Mouse (Mus musculus): ENCODE results near the gene Tnpo3. TPM values are rescaled to one million over a fixed set of nuclear protein-coding genes. Genes with fewer than 3 reads are reported as not detected.

The Tnpo3 gene
- total and polyA plus RNA-seq, 2 experiments from 2014 or later: 37.3 to 55.1 TPM

DNA sequence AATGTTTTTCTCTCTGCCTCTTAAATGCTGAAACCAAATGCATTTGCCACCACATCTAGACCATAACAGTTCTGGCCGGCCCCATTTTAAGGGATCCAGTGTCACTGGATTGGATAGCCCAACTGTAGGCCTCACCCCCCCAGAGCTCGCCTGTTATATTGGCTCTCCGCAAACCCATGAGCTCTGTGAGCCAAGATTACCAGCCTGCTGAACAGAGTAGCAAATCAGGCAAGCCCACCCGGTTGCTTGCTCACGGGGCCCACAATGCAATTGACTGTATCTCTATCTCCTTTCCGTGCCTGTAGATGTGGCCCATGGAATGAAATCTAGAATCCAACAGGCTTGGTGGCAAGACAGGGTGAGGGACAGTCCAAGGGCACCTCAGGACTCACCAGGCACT, 108.9 kb downstream of the Tnpo3 start:
- H3K27me3 ChIP-seq (ENCODE audit: control insufficient read depth, insufficient read depth, low read length): peaks cover 18% of the 10 kb centered on the region
- H3K4me1 ChIP-seq (ENCODE audit: control insufficient read depth, insufficient read depth): no peaks in the 10 kb centered on the region
- no peak overlapping the region for H3K4me2 ChIP-seq (ENCODE audit: low read depth, low read length)
- 88% methylated on average over 6 of the region's 6 CpGs for WGBS
- DNase-seq (ENCODE audit: low spot score) (no peak), ATAC-seq (ENCODE audit: insufficient read depth, low read depth) (no peak)
- TF ChIP-seq EP300 (IDR thresholded peaks at IDR 0.05; ENCODE audit: low read depth) (no peak), CTCF (IDR thresholded peaks at IDR 0.05; ENCODE audit: low read depth) (no peak)
- H3K36me3 ChIP-seq (replicated peaks; ENCODE audit: control insufficient read depth, insufficient read depth, low read length): no peaks in the 10 kb centered on the region
- H3K4me3 ChIP-seq (ENCODE audit: low read depth, low read length): no peak overlapping the region
- no peaks in the 10 kb centered on the region for H3K9me3 ChIP-seq (replicated peaks; ENCODE audit: control insufficient read depth, low read length)
- H3K9ac ChIP-seq (replicated peaks; ENCODE audit: low read depth, low read length): no peak overlapping the region
- no peak overlapping the region for H3K27ac ChIP-seq (ENCODE audit: low read depth)

DNA sequence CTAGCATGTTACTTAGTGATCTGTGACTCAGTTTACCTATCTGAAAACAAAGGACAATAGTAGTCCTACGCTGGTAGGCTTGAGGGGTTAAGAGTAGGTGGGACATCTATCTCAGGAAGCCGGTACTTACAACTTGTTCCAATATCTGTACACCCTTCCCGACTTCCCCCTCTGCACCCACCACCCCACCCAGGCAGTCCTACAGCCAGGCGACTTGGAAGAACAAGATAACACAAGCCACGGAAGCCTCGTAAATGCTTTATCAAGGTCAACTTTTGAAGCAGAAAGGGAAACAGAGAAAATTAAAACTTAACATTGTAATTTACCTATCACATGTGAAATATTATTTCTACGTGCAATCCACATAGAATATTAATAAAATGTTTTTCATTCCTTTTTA, 109.5 kb downstream of the Tnpo3 start:
- H3K36me3 ChIP-seq (replicated peaks; ENCODE audit: control insufficient read depth, insufficient read depth, low read length): no peaks in the 10 kb centered on the region
- peaks cover 23% of the 10 kb centered on the region for H3K27me3 ChIP-seq (ENCODE audit: control insufficient read depth, insufficient read depth, low read length)
- 72% methylated on average over 7 of the region's 7 CpGs for WGBS
- no peak overlapping the region for H3K27ac ChIP-seq (ENCODE audit: low read depth)
- no peak overlapping the region for H3K9ac ChIP-seq (replicated peaks; ENCODE audit: low read depth, low read length)
- no peak overlapping the region for H3K4me3 ChIP-seq (ENCODE audit: low read depth, low read length)
- no peak for DNase-seq (ENCODE audit: low spot score)
- no peak for TF ChIP-seq CTCF (IDR thresholded peaks at IDR 0.05; ENCODE audit: low read depth)
- no peak for TF ChIP-seq EP300 (IDR thresholded peaks at IDR 0.05; ENCODE audit: low read depth)
- no peaks in the 10 kb centered on the region for H3K4me1 ChIP-seq (ENCODE audit: control insufficient read depth, insufficient read depth)
- no peak overlapping the region for H3K4me2 ChIP-seq (ENCODE audit: low read depth, low read length)
- no peak for ATAC-seq (ENCODE audit: insufficient read depth, low read depth)
- H3K9me3 ChIP-seq (replicated peaks; ENCODE audit: control insufficient read depth, low read length): no peaks in the 10 kb centered on the region

DNA sequence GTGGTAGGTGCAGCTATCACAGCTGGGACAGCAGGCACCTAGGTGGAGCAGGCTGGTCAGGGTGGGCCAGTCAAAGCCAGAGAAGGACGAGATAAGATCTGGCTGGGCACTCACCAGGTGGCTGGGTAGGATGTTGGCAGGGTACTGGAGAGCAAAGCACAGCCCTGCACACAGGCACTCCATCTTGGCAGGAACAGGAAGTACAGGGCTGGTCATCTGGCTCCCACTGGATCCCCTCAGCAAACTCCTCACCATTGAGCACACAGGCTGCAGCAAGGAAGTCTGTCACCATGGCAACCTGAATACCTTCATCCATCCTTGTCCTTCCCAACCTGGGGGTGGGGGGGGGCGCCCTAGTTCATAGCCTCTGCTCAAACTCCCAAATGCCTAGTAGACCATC, 111.9 kb downstream of the Tnpo3 start:
- Histone ChIP-seq H3K9me3 (replicated peaks; ENCODE audit: control insufficient read depth, low read length) (no peaks in the 10 kb centered on the region), H3K4me3 (ENCODE audit: low read depth, low read length) (no peak overlapping the region), H3K4me1 (ENCODE audit: control insufficient read depth, insufficient read depth) (no peaks in the 10 kb centered on the region), H3K9ac (replicated peaks; ENCODE audit: low read depth, low read length) (no peak overlapping the region), H3K27ac (ENCODE audit: low read depth) (no peak overlapping the region), H3K27me3 (ENCODE audit: control insufficient read depth, insufficient read depth, low read length) (peaks cover 23% of the 10 kb centered on the region), H3K36me3 (replicated peaks; ENCODE audit: control insufficient read depth, insufficient read depth, low read length) (no peaks in the 10 kb centered on the region), H3K4me2 (ENCODE audit: low read depth, low read length) (no peak overlapping the region)
- ATAC-seq (ENCODE audit: insufficient read depth, low read depth) (no peak), DNase-seq (ENCODE audit: low spot score) (no peak)
- TF ChIP-seq EP300 (IDR thresholded peaks at IDR 0.05; ENCODE audit: low read depth) (no peak), CTCF (IDR thresholded peaks at IDR 0.05; ENCODE audit: low read depth) (no peak)
- 28% methylated on average over 2 of the region's 2 CpGs for WGBS

GRCm38 (mm10) chr6:29496270-29496669, 113.4 kb downstream of the Tnpo3 start:
- H3K4me2 ChIP-seq (ENCODE audit: low read depth, low read length): peak overlapping the region; percentile 6; the same call in 1 of the 2 replicates
- ATAC-seq (ENCODE audit: insufficient read depth, low read depth): no peak
- H3K4me1 ChIP-seq (ENCODE audit: control insufficient read depth, insufficient read depth): no peaks in the 10 kb centered on the region
- no peak overlapping the region for H3K27ac ChIP-seq (ENCODE audit: low read depth)
- WGBS: 29% methylated on average over 25 of the region's 25 CpGs
- H3K27me3 ChIP-seq (ENCODE audit: control insufficient read depth, insufficient read depth, low read length): peaks cover 28% of the 10 kb centered on the region
- H3K9me3 ChIP-seq (replicated peaks; ENCODE audit: control insufficient read depth, low read length): no peaks in the 10 kb centered on the region
- no peak for TF ChIP-seq EP300 (IDR thresholded peaks at IDR 0.05; ENCODE audit: low read depth)
- no peak overlapping the region for H3K9ac ChIP-seq (replicated peaks; ENCODE audit: low read depth, low read length)
- no peak for DNase-seq (ENCODE audit: low spot score)
- H3K36me3 ChIP-seq (replicated peaks; ENCODE audit: control insufficient read depth, insufficient read depth, low read length): no peaks in the 10 kb centered on the region
- H3K4me3 ChIP-seq (ENCODE audit: low read depth, low read length): no peak overlapping the region

DNA sequence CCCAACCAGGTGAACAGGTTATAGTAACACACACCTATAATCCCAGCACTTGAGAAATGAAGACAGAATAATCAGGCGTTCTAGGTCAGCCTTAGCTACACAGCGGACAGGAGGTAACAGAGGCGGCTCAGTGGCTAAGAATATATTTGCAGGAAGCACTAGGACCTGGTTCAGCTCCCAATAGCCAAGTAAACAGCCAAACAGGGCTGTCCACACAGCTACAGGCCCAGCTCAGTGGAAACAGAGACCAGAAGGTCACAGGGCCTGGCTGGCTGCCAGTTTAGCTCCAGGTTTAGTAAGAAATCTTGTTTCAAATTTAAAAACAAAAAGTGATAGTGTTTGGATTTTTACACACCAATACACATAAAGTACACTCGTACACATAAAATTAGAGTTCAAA, 115.6 kb downstream of the Tnpo3 start:
- H3K9ac ChIP-seq (replicated peaks; ENCODE audit: low read depth, low read length): no peak overlapping the region
- DNase-seq (ENCODE audit: low spot score): no peak
- ATAC-seq (ENCODE audit: insufficient read depth, low read depth): no peak
- TF ChIP-seq CTCF (IDR thresholded peaks at IDR 0.05; ENCODE audit: low read depth) (no peak), EP300 (IDR thresholded peaks at IDR 0.05; ENCODE audit: low read depth) (no peak)
- H3K4me2 ChIP-seq (ENCODE audit: low read depth, low read length): no peak overlapping the region
- no peaks in the 10 kb centered on the region for H3K36me3 ChIP-seq (replicated peaks; ENCODE audit: control insufficient read depth, insufficient read depth, low read length)
- H3K27me3 ChIP-seq (ENCODE audit: control insufficient read depth, insufficient read depth, low read length): peaks cover 30% of the 10 kb centered on the region
- H3K27ac ChIP-seq (ENCODE audit: low read depth): no peak overlapping the region
- H3K4me1 ChIP-seq (ENCODE audit: control insufficient read depth, insufficient read depth): no peaks in the 10 kb centered on the region
- H3K9me3 ChIP-seq (replicated peaks; ENCODE audit: control insufficient read depth, low read length): no peaks in the 10 kb centered on the region
- no peak overlapping the region for H3K4me3 ChIP-seq (ENCODE audit: low read depth, low read length)
- 63% methylated on average over 4 of the region's 4 CpGs for WGBS

Other genes starting within 250 kb of the Tnpo3 start
- gene Opn1sw, start 221.4 kb downstream of the Tnpo3 start, total RNA-seq (2014; rRNA removed; ENCODE audit: low replicate concordance): 15.1 TPM in 1 of 2 replicates, not detected in the other
- gene Opn1sw, start 221.4 kb downstream of the Tnpo3 start, polyA plus RNA-seq (2015; fragmentation: Nextera tagmentation; extraction: Ambion mirVana): 0.12 and 0.40 TPM in 2 replicates
- 14.9 and 15.7 TPM in 2 replicates for gene Ccdc136, start 213.6 kb downstream of the Tnpo3 start, total RNA-seq (2014; rRNA removed; ENCODE audit: low replicate concordance)
- gene Ccdc136, start 213.6 kb downstream of the Tnpo3 start, polyA plus RNA-seq (2015; fragmentation: Nextera tagmentation; extraction: Ambion mirVana): 10.6 and 14.3 TPM in 2 replicates
- 241 and 301 TPM in 2 replicates for gene Flnc, start 176.6 kb downstream of the Tnpo3 start, total RNA-seq (2014; rRNA removed; ENCODE audit: low replicate concordance)
- 18.5 and 24.3 TPM in 2 replicates for gene Flnc, start 176.6 kb downstream of the Tnpo3 start, polyA plus RNA-seq (2015; fragmentation: Nextera tagmentation; extraction: Ambion mirVana)
- 162 and 247 TPM in 2 replicates for gene Atp6v1f, start 142.2 kb downstream of the Tnpo3 start, total RNA-seq (2014; rRNA removed; ENCODE audit: low replicate concordance)
- gene Atp6v1f, start 142.2 kb downstream of the Tnpo3 start, polyA plus RNA-seq (2015; fragmentation: Nextera tagmentation; extraction: Ambion mirVana): 228 and 238 TPM in 2 replicates
- not detected in 2 replicates for gene Atp6v1fnb, start 138.4 kb downstream of the Tnpo3 start, total RNA-seq (2014; rRNA removed; ENCODE audit: low replicate concordance)
- gene Atp6v1fnb, start 138.4 kb downstream of the Tnpo3 start, polyA plus RNA-seq (2015; fragmentation: Nextera tagmentation; extraction: Ambion mirVana): not detected in 2 replicates
- 6.2 and 17.9 TPM in 2 replicates for gene Kcp, start 101.9 kb downstream of the Tnpo3 start, total RNA-seq (2014; rRNA removed; ENCODE audit: low replicate concordance)
- 4.2 and 4.7 TPM in 2 replicates for gene Kcp, start 101.9 kb downstream of the Tnpo3 start, polyA plus RNA-seq (2015; fragmentation: Nextera tagmentation; extraction: Ambion mirVana)
- gene Irf5, start 83.3 kb downstream of the Tnpo3 start, total RNA-seq (2014; rRNA removed; ENCODE audit: low replicate concordance): 3.5 and 3.6 TPM in 2 replicates
- gene Irf5, start 83.3 kb downstream of the Tnpo3 start, polyA plus RNA-seq (2015; fragmentation: Nextera tagmentation; extraction: Ambion mirVana): 2.3 and 2.7 TPM in 2 replicates
- gene Tspan33, start 84.3 kb upstream of the Tnpo3 start, total RNA-seq (2014; rRNA removed; ENCODE audit: low replicate concordance): 1.1 and 1.8 TPM in 2 replicates
- gene Tspan33, start 84.3 kb upstream of the Tnpo3 start, polyA plus RNA-seq (2015; fragmentation: Nextera tagmentation; extraction: Ambion mirVana): 1.3 and 1.6 TPM in 2 replicates
- gene Smo, start 125.6 kb upstream of the Tnpo3 start, total RNA-seq (2014; rRNA removed; ENCODE audit: low replicate concordance): 50.9 and 54.7 TPM in 2 replicates
- gene Smo, start 125.6 kb upstream of the Tnpo3 start, polyA plus RNA-seq (2015; fragmentation: Nextera tagmentation; extraction: Ambion mirVana): 6.5 and 7.1 TPM in 2 replicates
- 19.4 and 31.6 TPM in 2 replicates for gene Ahcyl2, start 158.1 kb upstream of the Tnpo3 start, total RNA-seq (2014; rRNA removed; ENCODE audit: low replicate concordance)
- 3.4 and 3.7 TPM in 2 replicates for gene Ahcyl2, start 158.1 kb upstream of the Tnpo3 start, polyA plus RNA-seq (2015; fragmentation: Nextera tagmentation; extraction: Ambion mirVana)

All from heart, postnatal 0 days (tissue).